Mouse (Mus musculus): ENCODE measurements around the gene Unc13a. TPM values are rescaled to one million over a fixed set of nuclear protein-coding genes. Genes with fewer than 3 reads are reported as not detected.

The Unc13a gene
- polyA plus RNA-seq, 1 experiment = 1.6 TPM

GRCm38 (mm10) chr8:71596384-71596783 lies 75.2 kb downstream of the Unc13a start:
- TF ChIP-seq CTCF (IDR thresholded peaks at IDR 0.05; ENCODE audit: extremely low read depth, insufficient read length, insufficient replicate concordance, low read depth, low read length) (no peak), POLR2A (IDR thresholded peaks at IDR 0.05; ENCODE audit: low read depth, low read length) (no peak)
- Histone ChIP-seq H3K4me1 (ENCODE audit: control insufficient read depth, insufficient read depth, insufficient read length, low read length) (peaks cover 7% of the 10 kb centered on the region), H3K36me3 (ENCODE audit: control insufficient read depth, insufficient read depth, low read length) (no peaks in the 10 kb centered on the region), H3K27ac (ENCODE audit: insufficient read depth, low read depth, low read length) (no peak overlapping the region), H3K27me3 (ENCODE audit: control insufficient read depth, insufficient read depth, low read length) (no peaks in the 10 kb centered on the region; the same call in 1 of the 2 replicates), H3K4me3 (ENCODE audit: low read depth, low read length) (no peak overlapping the region)
- WGBS = 58% methylated on average over 6 of the region's 6 CpGs

- 11% methylated on average over 27 of the region's 27 CpGs for WGBS
- Histone ChIP-seq H3K4me3 (ENCODE audit: low read depth, low read length) (no peak overlapping the region), H3K27ac (ENCODE audit: insufficient read depth, low read depth, low read length) (no peak overlapping the region)
Observed at GRCm38 (mm10) chr8:71595862-71596261, 75.7 kb downstream of the Unc13a start.

GRCm38 (mm10) chr8:71594324-71594722 lies 77.2 kb downstream of the Unc13a start:
- Histone ChIP-seq H3K4me3 (ENCODE audit: low read depth, low read length) (no peak overlapping the region), H3K36me3 (ENCODE audit: control insufficient read depth, insufficient read depth, low read length) (no peaks in the 10 kb centered on the region), H3K4me1 (ENCODE audit: control insufficient read depth, insufficient read depth, insufficient read length, low read length) (peaks cover 15% of the 10 kb centered on the region), H3K27me3 (ENCODE audit: control insufficient read depth, insufficient read depth, low read length) (no peaks in the 10 kb centered on the region; the same call in 1 of the 2 replicates), H3K27ac (ENCODE audit: insufficient read depth, low read depth, low read length) (no peak overlapping the region)
- no peak for TF ChIP-seq POLR2A (IDR thresholded peaks at IDR 0.05; ENCODE audit: low read depth, low read length)
- no peak for TF ChIP-seq CTCF (IDR thresholded peaks at IDR 0.05; ENCODE audit: extremely low read depth, insufficient read length, insufficient replicate concordance, low read depth, low read length)
- WGBS = 99% methylated on average over 4 of the region's 4 CpGs

More at GRCm38 (mm10) chr8:71595862-71596261, 75.7 kb downstream of the Unc13a start:
- Histone ChIP-seq H3K27me3 (ENCODE audit: control insufficient read depth, insufficient read depth, low read length) (no peaks in the 10 kb centered on the region; the same call in 1 of the 2 replicates), H3K36me3 (ENCODE audit: control insufficient read depth, insufficient read depth, low read length) (no peaks in the 10 kb centered on the region), H3K4me1 (ENCODE audit: control insufficient read depth, insufficient read depth, insufficient read length, low read length) (peaks cover 10% of the 10 kb centered on the region)
- TF ChIP-seq POLR2A (IDR thresholded peaks at IDR 0.05; ENCODE audit: low read depth, low read length) (no peak), CTCF (IDR thresholded peaks at IDR 0.05; ENCODE audit: extremely low read depth, insufficient read length, insufficient replicate concordance, low read depth, low read length) (peak; percentile 98)

GRCm38 (mm10) chr8:71593556-71594323 lies 77.8 kb downstream of the Unc13a start:
- Histone ChIP-seq H3K4me1 (ENCODE audit: control insufficient read depth, insufficient read depth, insufficient read length, low read length) (peaks cover 15% of the 10 kb centered on the region), H3K27ac (ENCODE audit: insufficient read depth, low read depth, low read length) (no peak overlapping the region), H3K27me3 (ENCODE audit: control insufficient read depth, insufficient read depth, low read length) (no peaks in the 10 kb centered on the region; the same call in 1 of the 2 replicates), H3K4me3 (ENCODE audit: low read depth, low read length) (no peak overlapping the region), H3K36me3 (ENCODE audit: control insufficient read depth, insufficient read depth, low read length) (no peaks in the 10 kb centered on the region)
- no peak for TF ChIP-seq POLR2A (IDR thresholded peaks at IDR 0.05; ENCODE audit: low read depth, low read length)
- no peak for TF ChIP-seq CTCF (IDR thresholded peaks at IDR 0.05; ENCODE audit: extremely low read depth, insufficient read length, insufficient replicate concordance, low read depth, low read length)
- WGBS = 89% methylated on average over 8 of the region's 8 CpGs

GRCm38 (mm10) chr8:71592374-71593170 lies 79.0 kb downstream of the Unc13a start:
- Histone ChIP-seq H3K36me3 (ENCODE audit: control insufficient read depth, insufficient read depth, low read length) (no peaks in the 10 kb centered on the region), H3K27ac (ENCODE audit: insufficient read depth, low read depth, low read length) (peak overlapping the region; percentile 94), H3K4me1 (ENCODE audit: control insufficient read depth, insufficient read depth, insufficient read length, low read length) (peaks cover 15% of the 10 kb centered on the region), H3K27me3 (ENCODE audit: control insufficient read depth, insufficient read depth, low read length) (no peaks in the 10 kb centered on the region; the same call in 1 of the 2 replicates), H3K4me3 (ENCODE audit: low read depth, low read length) (peak overlapping the region; percentile 80)
- TF ChIP-seq CTCF (IDR thresholded peaks at IDR 0.05; ENCODE audit: extremely low read depth, insufficient read length, insufficient replicate concordance, low read depth, low read length) = no peak
- WGBS = 4% methylated on average over 60 of the region's 60 CpGs

DNA sequence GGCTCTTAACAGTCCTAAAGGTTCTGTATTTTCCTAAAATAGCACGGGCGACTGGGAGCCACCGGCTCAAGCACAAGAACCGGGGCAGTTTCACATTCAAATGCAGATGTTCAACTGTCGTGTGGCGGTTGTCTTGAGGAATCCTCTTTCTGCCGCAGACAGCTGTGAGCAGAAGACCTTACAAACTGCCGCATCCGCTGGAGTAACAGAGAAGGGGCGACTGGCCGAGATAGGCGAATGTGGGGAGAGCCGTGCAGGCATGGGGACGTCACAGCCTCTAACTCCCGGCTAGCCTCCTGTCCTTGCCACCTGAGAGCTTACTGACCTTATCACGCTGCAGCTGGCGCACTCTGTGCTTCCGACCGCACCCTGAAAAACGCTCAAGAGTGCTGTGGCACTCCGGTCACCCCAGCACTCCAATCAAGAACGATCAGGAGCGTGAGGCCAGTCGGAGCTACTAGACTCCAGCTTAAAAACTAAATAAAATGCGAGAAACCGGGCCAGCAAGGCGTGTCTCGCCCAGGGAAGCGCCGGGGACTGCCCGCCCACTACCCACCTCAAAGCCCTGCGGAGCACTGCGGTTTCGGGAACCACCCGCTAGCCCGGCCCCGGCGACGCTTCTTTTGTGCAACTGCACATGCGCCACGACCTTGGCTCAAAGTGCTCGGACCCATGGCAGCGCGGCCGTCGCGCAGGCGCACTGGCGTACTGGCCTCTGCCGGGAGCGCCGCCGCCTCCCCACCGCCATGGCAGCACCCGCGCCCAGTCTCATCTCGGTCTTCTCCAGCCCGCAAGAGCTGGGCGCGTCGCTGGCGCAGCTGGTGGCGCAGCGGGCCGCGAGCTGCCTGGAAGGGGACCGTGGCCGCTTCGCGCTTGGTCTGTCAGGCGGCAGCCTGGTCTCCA lies 79.8 kb downstream of the Unc13a start, which contains the start of gene Pgls:
TSS of gene Pgls (plus strand) at position 706 of the 903 bp plus-strand sequence.
- H3K36me3 ChIP-seq (ENCODE audit: control insufficient read depth, insufficient read depth, low read length) = no peaks in the 10 kb centered on the region
- H3K4me1 ChIP-seq (ENCODE audit: control insufficient read depth, insufficient read depth, insufficient read length, low read length) = peaks cover 15% of the 10 kb centered on the region
- peak; percentile 86 for TF ChIP-seq POLR2A (IDR thresholded peaks at IDR 0.05; ENCODE audit: low read depth, low read length)
- TF ChIP-seq CTCF (IDR thresholded peaks at IDR 0.05; ENCODE audit: extremely low read depth, insufficient read length, insufficient replicate concordance, low read depth, low read length) = no peak
- under 1% methylated on average over 71 of the region's 71 CpGs for WGBS
- H3K4me3 ChIP-seq (ENCODE audit: low read depth, low read length) = peak within 1 kb of the TSS; percentile 80
- H3K27ac ChIP-seq (ENCODE audit: insufficient read depth, low read depth, low read length) = peak within 1 kb of the TSS; percentile 94
- H3K27me3 ChIP-seq (ENCODE audit: control insufficient read depth, insufficient read depth, low read length) = no peaks in the 10 kb centered on the region; the same call in 1 of the 2 replicates
